Mouse (Mus musculus) right cerebral cortex, postnatal 36 days (tissue): Measurements from ENCODE around the gene Rhobtb3.
"Not testable (repeated sequence)": the region's sequence is repeated elsewhere in the genome, so short reads cannot be mapped to it uniquely, and the experiment has no call there.

ENCODE experiments used
- DNase-seq, 2 experiments: peaks; one replicate each; pipeline ENCODE4 v3.0.0; 2022; ENCODE audit warnings: low spot score in 2 of 2, mixed read lengths in 1 of 2

Rhobtb3 gene

GRCm38 (mm10) chr13:75845519-75846166 lies 98.1 kb downstream of the Rhobtb3 start:
- DNase-seq = no peak

- no peak for DNase-seq
Measured at GRCm38 (mm10) chr13:75844833-75845518, 98.7 kb downstream of the Rhobtb3 start.

GRCm38 (mm10) chr13:75843993-75844683 lies 99.6 kb downstream of the Rhobtb3 start:
- no peak for DNase-seq

- no peak for DNase-seq
Measured at GRCm38 (mm10) chr13:75843331-75843730, 100.4 kb downstream of the Rhobtb3 start.

- DNase-seq = no peak
Measured at GRCm38 (mm10) chr13:75841950-75842349, 101.8 kb downstream of the Rhobtb3 start.

GRCm38 (mm10) chr13:75840752-75841285 lies 102.9 kb downstream of the Rhobtb3 start:
- DNase-seq = peak in 1 of 2 experiments; percentile 11

- peak; percentile 75 to 86 for DNase-seq
Measured at GRCm38 (mm10) chr13:75839719-75840481, 103.8 kb downstream of the Rhobtb3 start, which contains the start of gene Glrx. Gene Glrx (plus strand): TSS chr13:75839868.

GRCm38 (mm10) chr13:75838506-75838905 lies 105.2 kb downstream of the Rhobtb3 start:
- no peak for DNase-seq

GRCm38 (mm10) chr13:75835461-75835860 lies 108.3 kb downstream of the Rhobtb3 start:
- DNase-seq = no peak

- no peak for DNase-seq
Measured at GRCm38 (mm10) chr13:75833499-75833898, 110.2 kb downstream of the Rhobtb3 start.

- DNase-seq = no peak
Measured at GRCm38 (mm10) chr13:75832697-75833096, 111.0 kb downstream of the Rhobtb3 start.

GRCm38 (mm10) chr13:75831710-75832109 lies 112.0 kb downstream of the Rhobtb3 start:
- no peak for DNase-seq

GRCm38 (mm10) chr13:75830708-75831107 lies 113.0 kb downstream of the Rhobtb3 start:
- no peak for DNase-seq

GRCm38 (mm10) chr13:75825388-75825787 lies 118.3 kb downstream of the Rhobtb3 start:
- no peak for DNase-seq

- no peak for DNase-seq
Measured at GRCm38 (mm10) chr13:75824611-75825319, 119.0 kb downstream of the Rhobtb3 start.

GRCm38 (mm10) chr13:75823201-75823600 lies 120.5 kb downstream of the Rhobtb3 start:
- no peak for DNase-seq

GRCm38 (mm10) chr13:75822366-75822765 lies 121.4 kb downstream of the Rhobtb3 start:
- not testable (repeated sequence) for DNase-seq

- DNase-seq = no peak
Measured at GRCm38 (mm10) chr13:75819898-75820297, 123.8 kb downstream of the Rhobtb3 start.
